Mouse (Mus musculus) ES-E14 (cell line): ENCODE data around the gene Capzb.

Experiments used
- MAFK ChIP-seq: IDR thresholded peaks from 2 replicates; pipeline ENCODE4 v1.6.1; 2014; ENCODE audit warnings: mild to moderate bottlenecking, low read depth, low read length, inconsistent platforms; ENCODE audit not compliant: insufficient read depth
- ZNF384 ChIP-seq: IDR thresholded peaks from 2 replicates; pipeline ENCODE4 v1.6.1; 2012; ENCODE audit warnings: low read depth, low read length, inconsistent platforms

GRCm38 (mm10) chr4:139233755-139234254, 41.1 kb downstream of the Capzb start:
- TF ChIP-seq ZNF384, result no peak
- TF ChIP-seq MAFK, result no peak
